Mouse (Mus musculus) left cerebral cortex, postnatal 14 days (tissue): ENCODE results near the gene A1cf. TPM values are rescaled to one million over a fixed set of nuclear protein-coding genes. Genes with fewer than 3 reads are reported as not detected.
A peak's percentile ranks its signal among the peaks of the same experiment; 100 is the strongest.

ENCODE experiments used
- DNase-seq, 2 experiments: peaks; one replicate each; pipeline ENCODE4 v3.0.0; 2021 to 2022; ENCODE audit warnings: low spot score in 2 of 2, mixed read lengths in 1 of 2
- intact Hi-C: fragments of 180-260 bp; cut with DNase I; formaldehyde crosslinking; loops from one replicate; pipeline ENCODE4 v1.15.1; 2025
- total RNA-seq, 2 experiments: library from RNA; stranded (reverse); gene quantifications; 2 replicates each; pipeline ENCODE4 v1.2.3; 2021

A1cf gene
- total RNA-seq, 2 experiments from 2014 or later, result not detected

GRCm38 (mm10) chr19:31923615-31924352 is 55.2 kb downstream of the A1cf start:
- no peak for DNase-seq
- intact Hi-C loops, result no loop called here

- intact Hi-C loops, result no loop called here
- no peak for DNase-seq
Measured at GRCm38 (mm10) chr19:31950793-31951489, 82.4 kb downstream of the A1cf start.

GRCm38 (mm10) chr19:31953799-31954198 is 85.2 kb downstream of the A1cf start:
- no peak for DNase-seq
- intact Hi-C loops, result no loop called here

GRCm38 (mm10) chr19:31954267-31954666 is 85.7 kb downstream of the A1cf start:
- DNase-seq, result no peak
- intact Hi-C loops, result no loop called here

GRCm38 (mm10) chr19:31954696-31955095 is 86.1 kb downstream of the A1cf start:
- DNase-seq, result no peak
- intact Hi-C loops, result no loop called here

GRCm38 (mm10) chr19:31956359-31956758 is 87.8 kb downstream of the A1cf start:
- intact Hi-C loops, result no loop called here
- DNase-seq, result no peak

- no peak for DNase-seq
- intact Hi-C loops, result loop anchor here (10.0 kb wide), 1 partner anchor 96 kb away; the partner anchor contains the start of gene A1cf
Measured at GRCm38 (mm10) chr19:31960434-31960833, 91.9 kb downstream of the A1cf start.

GRCm38 (mm10) chr19:31963147-31963546 is 94.6 kb downstream of the A1cf start:
- no peak for DNase-seq
- intact Hi-C loops, result loop anchor here (10.0 kb wide), 1 partner anchor 98 kb away; the partner anchor contains the start of gene A1cf

GRCm38 (mm10) chr19:31967933-31968532 is 99.5 kb downstream of the A1cf start:
- intact Hi-C loops, result loop anchor here (5.0 to 10.0 kb wide), 2 partner anchors 103 to 206 kb away; partner anchors contain the start of gene A1cf
- peak; percentile 8 to 11 for DNase-seq

- intact Hi-C loops, result loop anchor here (5.0 to 10.0 kb wide), 4 partner anchors 56 to 721 kb away; partner anchors contain the start of gene Sgms1
- no peak for DNase-seq
Measured at GRCm38 (mm10) chr19:31971405-31971804, 102.8 kb downstream of the A1cf start.

- intact Hi-C loops, result loop anchor here (5.0 to 10.0 kb wide), 4 partner anchors 55 to 720 kb away; partner anchors contain the start of gene Sgms1
- DNase-seq, result peak; percentile 80 to 88
Measured at GRCm38 (mm10) chr19:31971998-31972397, 103.4 kb downstream of the A1cf start.

GRCm38 (mm10) chr19:31975882-31976281 is 107.3 kb downstream of the A1cf start:
- intact Hi-C loops, result loop anchor here (10.0 kb wide), 2 partner anchors 119 to 409 kb away; partner anchors contain the start of gene Sgms1
- no peak for DNase-seq

- intact Hi-C loops, result no loop called here
- DNase-seq, result no peak
Measured at GRCm38 (mm10) chr19:31991057-31991456, 122.5 kb downstream of the A1cf start.

- no peak for DNase-seq
- intact Hi-C loops, result no loop called here
Measured at GRCm38 (mm10) chr19:31996916-31997315, 128.4 kb downstream of the A1cf start.

Other genes with a start within 250 kb of the A1cf start
- gene Prkg1, start 103.7 kb upstream of the A1cf start, total RNA-seq, result 10 to 100 TPM; 14.8 to 17.0 TPM
- 1 to 10 TPM; 5.6 to 6.5 TPM for gene Asah2, start 239.4 kb downstream of the A1cf start, total RNA-seq